Mouse (Mus musculus) layer of hippocampus, adult 2 months (tissue): ENCODE measurements at regions not wholly inside any gene's neighbourhood (a gene's known extent, or its start where the extent isn't known, plus 50 kb on each side); places are given as distances from the start of the nearest gene placed in this dataset.

Experiments used
- DNase-seq, 2 experiments: peaks; one replicate each; pipeline ENCODE4 v3.0.0; 2022; ENCODE audit warnings: low spot score in 2 of 2
- H3K27ac ChIP-seq: fragments of 200-600 bp; 2 replicates; pipeline ENCODE4 v1.8.1; 2022
- H3K4me3 ChIP-seq: fragments of 200-600 bp; 2 replicates; pipeline ENCODE4 v1.8.1; 2022; ENCODE audit warnings: mild to moderate bottlenecking
- CTCF ChIP-seq: fragments of 200-600 bp; conservative IDR thresholded peaks from 2 replicates; pipeline ENCODE4 v1.8.1; 2022; ENCODE audit warnings: antibody characterized with exemption, mild to moderate bottlenecking, moderate library complexity
- microRNA-seq, 2 experiments: library from miRNA; unstranded; fragments of <30 nt; microRNA quantifications; one replicate each; pipeline ENCODE4 v1.2.0; 2021

DNA sequence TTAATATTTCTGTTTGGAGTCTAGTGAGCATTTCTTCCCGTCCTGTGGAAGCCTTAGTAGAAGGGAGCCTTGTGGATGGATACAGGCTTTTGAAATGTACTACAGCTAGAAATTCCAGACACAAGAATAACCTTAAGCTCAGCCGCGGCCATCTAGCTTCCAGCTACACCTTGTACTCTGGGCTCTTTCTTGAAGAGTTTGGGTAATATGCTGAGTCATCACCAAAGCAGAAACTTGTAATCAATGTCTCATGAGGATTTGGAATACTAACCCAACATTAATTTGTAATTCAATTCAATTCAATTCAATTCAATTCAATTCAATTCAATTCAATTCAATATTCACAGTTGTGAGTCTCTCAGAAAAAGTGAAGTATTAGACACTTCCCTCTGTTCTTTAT lies 797.0 kb downstream of the Hace1 start:
- no peak for TF ChIP-seq CTCF
- no peak overlapping the region for H3K27ac ChIP-seq
- no peak for DNase-seq

DNA sequence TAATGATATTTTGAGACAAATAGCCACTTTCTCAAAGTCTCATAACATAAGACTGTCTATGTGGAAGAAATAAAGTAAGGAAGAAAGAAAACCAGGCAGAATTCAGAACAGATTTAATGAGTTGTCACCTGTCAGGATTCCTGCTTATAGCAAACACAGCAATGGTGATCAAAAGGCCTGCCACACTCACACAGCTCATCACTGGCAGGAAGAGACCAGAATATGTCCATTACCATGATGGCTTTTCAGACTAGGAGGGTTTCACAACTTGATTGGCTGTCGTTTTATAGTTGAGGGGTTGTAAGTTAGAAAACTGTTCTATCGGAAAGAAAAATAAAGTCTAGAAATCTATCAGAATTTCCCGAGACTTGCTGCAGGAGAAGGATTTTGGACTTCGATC lies 819.5 kb downstream of the Hace1 start:
- TF ChIP-seq CTCF: no peak
- DNase-seq: no peak
- Histone ChIP-seq H3K27ac (no peak overlapping the region), H3K4me3 (no peak overlapping the region)

More for the DNA sequence above, 797.0 kb downstream of the Hace1 start:
- H3K4me3 ChIP-seq: no peak overlapping the region

DNA sequence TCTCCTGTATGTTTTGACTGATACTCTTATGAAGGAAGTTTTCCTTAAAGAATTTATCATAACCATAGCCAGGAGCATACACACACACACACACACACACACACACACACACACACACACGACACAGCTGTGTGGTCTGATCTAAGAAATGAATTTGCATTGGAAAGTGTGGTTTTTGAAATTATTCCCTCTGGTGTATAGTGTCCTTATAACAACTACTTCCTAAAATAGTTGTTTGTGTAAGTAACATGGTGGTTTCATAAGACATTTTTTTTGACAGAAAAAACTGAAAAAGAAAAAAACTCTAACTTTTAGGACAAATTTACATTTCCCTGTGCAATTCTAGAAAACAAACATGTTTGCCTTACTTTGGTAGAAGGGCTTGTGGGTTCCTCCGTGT lies 826.3 kb downstream of the Hace1 start:
- DNase-seq: no peak
- Histone ChIP-seq H3K27ac (peak overlapping the region; percentile 43; the same call in 1 of the 2 replicates), H3K4me3 (no peak overlapping the region)
- TF ChIP-seq CTCF: no peak

Small RNAs in the stretch of these regions (microRNA-seq; reads per million reads assigned to microRNA genes)
- 0 reads per million in 2 experiments for gene Gm27410
